Mouse (Mus musculus) thymus, adult 18-20 months (tissue): ENCODE data around the gene Speer4f2.
"Not testable (repeated sequence)": the region's sequence is repeated elsewhere in the genome, so short reads cannot be mapped to it uniquely, and the experiment has no call there.

ENCODE experiments used
- DNase-seq, 2 experiments: peaks; one replicate each; pipeline ENCODE4 v3.0.0; 2022; ENCODE audit warnings: mixed read lengths in 2 of 2

Gene Speer4f2

GRCm38 (mm10) chr5:17372880-17373279 is at the start of gene Speer4f2:
TSS of gene Speer4f2 (plus strand) at chr5:17373180.
- not testable (repeated sequence) for DNase-seq

- DNase-seq = no peak
Observed at GRCm38 (mm10) chr5:17328946-17329566, 43.9 kb upstream of the Speer4f2 start.

GRCm38 (mm10) chr5:17334836-17335235 is 38.1 kb upstream of the Speer4f2 start:
- DNase-seq = no peak

- not testable (repeated sequence) for DNase-seq
Observed at GRCm38 (mm10) chr5:17345741-17346140, 27.2 kb upstream of the Speer4f2 start.

- DNase-seq = no peak
Observed at GRCm38 (mm10) chr5:17359394-17359999, 13.5 kb upstream of the Speer4f2 start.

GRCm38 (mm10) chr5:17389926-17390325 is 16.9 kb downstream of the Speer4f2 start:
- no peak for DNase-seq

GRCm38 (mm10) chr5:17391207-17391606 is 18.2 kb downstream of the Speer4f2 start:
- DNase-seq = no peak

GRCm38 (mm10) chr5:17400571-17400970 is 27.6 kb downstream of the Speer4f2 start:
- no peak for DNase-seq

- DNase-seq = no peak
Observed at GRCm38 (mm10) chr5:17401206-17402077, 28.5 kb downstream of the Speer4f2 start.

GRCm38 (mm10) chr5:17402330-17403125 is 29.5 kb downstream of the Speer4f2 start:
- no peak for DNase-seq

- no peak for DNase-seq
Observed at GRCm38 (mm10) chr5:17403584-17403983, 30.6 kb downstream of the Speer4f2 start.

- no peak for DNase-seq
Observed at GRCm38 (mm10) chr5:17408924-17409660, 36.1 kb downstream of the Speer4f2 start.

GRCm38 (mm10) chr5:17417201-17417600 is 44.2 kb downstream of the Speer4f2 start:
- no peak for DNase-seq

- DNase-seq = no peak
Observed at GRCm38 (mm10) chr5:17419215-17419820, 46.3 kb downstream of the Speer4f2 start.

- DNase-seq = no peak
Observed at GRCm38 (mm10) chr5:17419921-17420320, 46.9 kb downstream of the Speer4f2 start.

GRCm38 (mm10) chr5:17422225-17422624 is 49.2 kb downstream of the Speer4f2 start:
- no peak for DNase-seq

GRCm38 (mm10) chr5:17426930-17427329 is 54.0 kb downstream of the Speer4f2 start:
- no peak for DNase-seq
